Mouse (Mus musculus) lung, embryonic 14.5 days (tissue): ENCODE data around the gene Ptpn1. TPM values are rescaled to one million over a fixed set of nuclear protein-coding genes. Genes with fewer than 3 reads are reported as not detected.

ENCODE experiments used
- ATAC-seq: fragments of 200-750 bp; cut with Nextera tagmentation; 2 replicates; pipeline ENCODE4 v1.8.0; 2017; ENCODE audit warnings: mild to moderate bottlenecking, moderate TSS enrichment, moderate library complexity; ENCODE audit not compliant: insufficient read depth
- DNase-seq: peaks from one replicate; pipeline ENCODE4 v3.0.0-alpha.2; 2015
- H3K27ac ChIP-seq: fragments of 300-500 bp; sonication (generic); 2 replicates; pipeline ENCODE4 v1.5.1; 2014; ENCODE audit warnings: low read depth, mild to moderate bottlenecking, moderate library complexity
- H3K27me3 ChIP-seq: fragments of 300-500 bp; sonication (generic); 2 replicates; pipeline ENCODE4 v1.6.1; 2014; ENCODE audit warnings: low read length, control low read depth; ENCODE audit not compliant: insufficient read depth
- H3K36me3 ChIP-seq: fragments of 300-500 bp; sonication (generic); 2 replicates; pipeline ENCODE4 v1.6.1; 2014; ENCODE audit warnings: control low read depth; ENCODE audit not compliant: insufficient read depth
- H3K4me1 ChIP-seq: fragments of 300-500 bp; sonication (generic); 2 replicates; pipeline ENCODE4 v1.6.1; 2014; ENCODE audit warnings: antibody characterized with exemption, control low read depth; ENCODE audit not compliant: insufficient read depth
- H3K4me2 ChIP-seq: fragments of 300-500 bp; sonication (generic); 2 replicates; pipeline ENCODE4 v1.6.1; 2014; ENCODE audit warnings: mild to moderate bottlenecking
- H3K4me3 ChIP-seq: fragments of 300-500 bp; sonication (generic); 2 replicates; pipeline ENCODE4 v1.5.1; 2014; ENCODE audit warnings: low read depth, low read length
- H3K9ac ChIP-seq: fragments of 300-500 bp; sonication (generic); 2 replicates; pipeline ENCODE4 v1.6.1; 2014
- H3K9me3 ChIP-seq: fragments of 300-500 bp; sonication (generic); 2 replicates; pipeline ENCODE4 v1.6.1; 2016; ENCODE audit warnings: low read depth, low read length, control low read depth
- CTCF ChIP-seq: IDR thresholded peaks from 2 replicates; pipeline ENCODE4 v1.5.1; 2016; ENCODE audit warnings: antibody characterized with exemption, low read depth
- WGBS: fragments of 180-500 bp; shearing (Covaris S2); extraction: QIAGEN DNeasy Blood & Tissue Kit; methylation state at CpG from one replicate; pipeline ENCODE4 v1.1.7; 2014; 5-methylcytosine and 5-hydroxymethylcytosine counted together
- polyA plus RNA-seq: library from polyadenylated mRNA; unstranded; fragments of >200 nt; fragmentation: Nextera tagmentation; extraction: Ambion mirVana; gene quantifications from 2 replicates; pipeline ENCODE4 v1.2.1, GENCODE M21; 2014

Gene Ptpn1
- polyA plus RNA-seq, 1 experiment from 2014 or later: 59.3 TPM

- ATAC-seq (no peak), DNase-seq (no peak)
- Histone ChIP-seq H3K4me1 (peaks cover 20% of the 10 kb centered on the region), H3K36me3 (peaks cover 21% of the 10 kb centered on the region), H3K4me3 (no peak overlapping the region), H3K27me3 (no peaks in the 10 kb centered on the region), H3K9me3 (no peaks in the 10 kb centered on the region), H3K27ac (no peak overlapping the region; the same call in 1 of the 2 replicates), H3K9ac (no peak overlapping the region), H3K4me2 (no peak overlapping the region)
- WGBS: 78% methylated on average over 8 of the region's 8 CpGs
- no peak for TF ChIP-seq CTCF
Observed at GRCm38 (mm10) chr2:167960584-167960983, 28.7 kb downstream of the Ptpn1 start.

- H3K4me2 ChIP-seq: no peak overlapping the region
- peaks cover 20% of the 10 kb centered on the region for H3K4me1 ChIP-seq
- 78% methylated on average over 6 of the region's 6 CpGs for WGBS
- no peak overlapping the region for H3K4me3 ChIP-seq
- no peaks in the 10 kb centered on the region for H3K9me3 ChIP-seq
- ATAC-seq (no peak), DNase-seq (no peak)
- no peaks in the 10 kb centered on the region for H3K27me3 ChIP-seq
- no peak overlapping the region for H3K9ac ChIP-seq
- no peak for TF ChIP-seq CTCF
- H3K36me3 ChIP-seq: peaks cover 36% of the 10 kb centered on the region
- H3K27ac ChIP-seq: no peak overlapping the region
Observed at GRCm38 (mm10) chr2:167962347-167962746, 30.5 kb downstream of the Ptpn1 start.

- Histone ChIP-seq H3K4me2 (no peak overlapping the region), H3K4me1 (peaks cover 13% of the 10 kb centered on the region), H3K4me3 (no peak overlapping the region), H3K9me3 (no peaks in the 10 kb centered on the region), H3K36me3 (peaks cover 45% of the 10 kb centered on the region), H3K27ac (no peak overlapping the region), H3K9ac (no peak overlapping the region), H3K27me3 (no peaks in the 10 kb centered on the region)
- DNase-seq: no peak
- ATAC-seq: no peak
- 41% methylated on average over 4 of the region's 4 CpGs for WGBS
- TF ChIP-seq CTCF: no peak
Observed at GRCm38 (mm10) chr2:167963176-167963575, 31.3 kb downstream of the Ptpn1 start.

- Histone ChIP-seq H3K4me2 (no peak overlapping the region), H3K27ac (no peak overlapping the region), H3K9ac (no peak overlapping the region), H3K4me3 (no peak overlapping the region), H3K4me1 (peaks cover 7% of the 10 kb centered on the region), H3K27me3 (no peaks in the 10 kb centered on the region), H3K36me3 (peaks cover 51% of the 10 kb centered on the region), H3K9me3 (no peaks in the 10 kb centered on the region)
- no peak for ATAC-seq
- DNase-seq: no peak
- no peak for TF ChIP-seq CTCF
- WGBS: 82% methylated on average over 9 of the region's 9 CpGs
Observed at GRCm38 (mm10) chr2:167963778-167964300, 32.0 kb downstream of the Ptpn1 start.

GRCm38 (mm10) chr2:167964320-167964719, 32.5 kb downstream of the Ptpn1 start:
- Histone ChIP-seq H3K4me1 (peaks cover 4% of the 10 kb centered on the region), H3K4me2 (no peak overlapping the region), H3K9ac (no peak overlapping the region), H3K9me3 (no peaks in the 10 kb centered on the region), H3K27me3 (no peaks in the 10 kb centered on the region), H3K36me3 (peaks cover 54% of the 10 kb centered on the region), H3K4me3 (no peak overlapping the region), H3K27ac (no peak overlapping the region)
- 76% methylated on average over 9 of the region's 9 CpGs for WGBS
- ATAC-seq (no peak), DNase-seq (no peak)
- no peak for TF ChIP-seq CTCF

- Histone ChIP-seq H3K9me3 (no peaks in the 10 kb centered on the region), H3K36me3 (peaks cover 67% of the 10 kb centered on the region), H3K9ac (no peak overlapping the region), H3K4me2 (no peak overlapping the region), H3K4me3 (no peak overlapping the region), H3K27ac (no peak overlapping the region), H3K4me1 (0 out of 2 replicates have a peak, but pooled peaks cover 3% of the 10 kb centered on the region), H3K27me3 (no peaks in the 10 kb centered on the region)
- no peak for DNase-seq
- no peak for TF ChIP-seq CTCF
- no peak for ATAC-seq
- WGBS: 86% methylated on average over 3 of the region's 3 CpGs
Observed at GRCm38 (mm10) chr2:167965911-167966310, 34.1 kb downstream of the Ptpn1 start.

GRCm38 (mm10) chr2:167968504-167968903, 36.6 kb downstream of the Ptpn1 start:
- DNase-seq (no peak), ATAC-seq (no peak)
- Histone ChIP-seq H3K27me3 (no peaks in the 10 kb centered on the region), H3K27ac (no peak overlapping the region), H3K36me3 (peaks cover 84% of the 10 kb centered on the region), H3K4me3 (no peak overlapping the region), H3K4me1 (peaks cover 8% of the 10 kb centered on the region), H3K9me3 (no peaks in the 10 kb centered on the region), H3K9ac (no peak overlapping the region), H3K4me2 (no peak overlapping the region)
- TF ChIP-seq CTCF: no peak
- WGBS: 89% methylated on average over 7 of the region's 7 CpGs
